Mouse (Mus musculus) CH12.LX (cell line): ENCODE results near the gene 4930524B15Rik. TPM values are rescaled to one million over a fixed set of nuclear protein-coding genes. Genes with fewer than 3 reads are reported as not detected.

Experiments used
- DNase-seq: peaks from one replicate; pipeline ENCODE4 v3.0.0-alpha.2; 2013; ENCODE audit errors: extremely low read depth
- H3K27ac ChIP-seq: 2 replicates; pipeline ENCODE4 v1.5.1; 2012; ENCODE audit warnings: low read depth, mild to moderate bottlenecking, control low read depth, moderate library complexity; ENCODE audit not compliant: insufficient read depth
- H3K27me3 ChIP-seq: replicated peaks from 2 replicates; pipeline ENCODE3; 2012; ENCODE audit warnings: inconsistent platforms
- H3K36me3 ChIP-seq, 2 experiments: replicated peaks in 1 of 2; 2 replicates each; pipeline versions ENCODE3 to v1.6.1; 2012; ENCODE audit warnings: inconsistent platforms in 1 of 2, low read length in 1 of 2, mild to moderate bottlenecking in 1 of 2, mixed read lengths in 1 of 2, moderate library complexity in 1 of 2; ENCODE audit not compliant: control insufficient read depth in 1 of 2, insufficient read depth in 1 of 2
- H3K4me1 ChIP-seq, 2 experiments: 2 replicates each; pipeline ENCODE4 v1.6.1; 2012; ENCODE audit warnings: inconsistent platforms in 1 of 2, moderate library complexity in 1 of 2; ENCODE audit not compliant: insufficient read depth in 2 of 2, control insufficient read depth in 1 of 2
- H3K4me2 ChIP-seq: 2 replicates; pipeline ENCODE4 v1.6.1; 2012; ENCODE audit warnings: low read depth, mild to moderate bottlenecking, control low read depth; ENCODE audit not compliant: poor library complexity, insufficient read depth, severe bottlenecking
- H3K4me3 ChIP-seq, 3 experiments: fragments of 150-350 bp in 1 of 3; sonication (generic) in 1 of 3; replicated peaks in 1 of 3; 2 replicates each; pipeline versions ENCODE3 to v1.5.1; 2011 to 2012; ENCODE audit warnings: low read depth in 2 of 3, low read length in 2 of 3, mild to moderate bottlenecking in 2 of 3, moderate library complexity in 2 of 3, control low read depth in 1 of 3, improper control_type of control experiment in 1 of 3, inconsistent platforms in 1 of 3, mixed read lengths in 1 of 3; ENCODE audit not compliant: poor library complexity in 1 of 3
- H3K79me2 ChIP-seq: replicated peaks from 2 replicates; pipeline ENCODE4 v1.6.1; 2012; ENCODE audit warnings: mild to moderate bottlenecking, moderate library complexity; ENCODE audit not compliant: control insufficient read depth, poor library complexity, insufficient read depth, severe bottlenecking; ENCODE audit errors: extremely low read depth
- H3K9ac ChIP-seq: 2 replicates; pipeline ENCODE4 v1.6.1; 2012; ENCODE audit warnings: low read depth, mild to moderate bottlenecking, control low read depth, moderate library complexity; ENCODE audit not compliant: insufficient read depth
- H3K9me3 ChIP-seq: replicated peaks from 2 replicates; pipeline ENCODE3; 2012; ENCODE audit warnings: low read length, inconsistent platforms, mixed read lengths
- CHD2 ChIP-seq: IDR thresholded peaks from 2 replicates; pipeline ENCODE4 v1.6.1; 2011; ENCODE audit warnings: low read length, improper control_type of control experiment
- E2F4 ChIP-seq: IDR thresholded peaks from 2 replicates; pipeline ENCODE4 v1.6.1; 2011; ENCODE audit warnings: low read depth, low read length, improper control_type of control experiment; ENCODE audit not compliant: insufficient replicate concordance
- EP300 ChIP-seq: IDR thresholded peaks from 2 replicates; pipeline ENCODE4 v1.6.1; 2011; ENCODE audit warnings: low read length, improper control_type of control experiment
- ETS1 ChIP-seq: conservative IDR thresholded peaks from 2 replicates; pipeline ENCODE4 v1.6.1; 2012; ENCODE audit warnings: low read depth, mild to moderate bottlenecking, inconsistent platforms, low read length, improper control_type of control experiment, moderate library complexity
- GABPA ChIP-seq: IDR thresholded peaks from 2 replicates; pipeline ENCODE4 v1.6.1; 2012; ENCODE audit warnings: low read depth, low read length, improper control_type of control experiment, inconsistent platforms; ENCODE audit not compliant: insufficient replicate concordance
- IRF4 ChIP-seq: IDR thresholded peaks from 2 replicates; pipeline ENCODE4 v1.6.1; 2014; ENCODE audit warnings: low read depth, mild to moderate bottlenecking, inconsistent platforms, low read length, improper control_type of control experiment
- JUND ChIP-seq: conservative IDR thresholded peaks from 2 replicates; pipeline ENCODE4 v1.6.1; 2011; ENCODE audit warnings: low read depth, low read length, improper control_type of control experiment
- MAZ ChIP-seq: IDR thresholded peaks from 2 replicates; pipeline ENCODE4 v1.6.1; 2012; ENCODE audit warnings: low read depth, mild to moderate bottlenecking, inconsistent platforms, low read length, improper control_type of control experiment, moderate library complexity
- MEF2A ChIP-seq: IDR thresholded peaks from 2 replicates; pipeline ENCODE4 v1.6.1; 2014; ENCODE audit warnings: low read depth, mild to moderate bottlenecking, inconsistent platforms, low read length, improper control_type of control experiment, borderline replicate concordance
- NRF1 ChIP-seq: IDR thresholded peaks from 2 replicates; pipeline ENCODE4 v1.6.1; 2014; ENCODE audit warnings: low read depth, mild to moderate bottlenecking, inconsistent platforms, low read length, improper control_type of control experiment, moderate library complexity
- PAX5 ChIP-seq: IDR thresholded peaks from 2 replicates; pipeline ENCODE4 v1.6.1; 2012; ENCODE audit warnings: low read length, inconsistent platforms, mixed read lengths
- POLR2AphosphoS2 ChIP-seq: IDR thresholded peaks from 2 replicates; pipeline ENCODE4 v1.6.1; 2011; ENCODE audit warnings: low read depth, low read length, improper control_type of control experiment
- RAD21 ChIP-seq: IDR thresholded peaks from 2 replicates; pipeline ENCODE4 v1.6.1; 2011; ENCODE audit warnings: low read depth, mild to moderate bottlenecking, low read length, improper control_type of control experiment, moderate library complexity
- TBP ChIP-seq: conservative IDR thresholded peaks from 2 replicates; pipeline ENCODE4 v1.6.1; 2011; ENCODE audit warnings: low read depth, low read length, improper control_type of control experiment
- TCF12 ChIP-seq: IDR thresholded peaks from 2 replicates; pipeline ENCODE4 v1.6.1; 2014; ENCODE audit warnings: low read depth, mild to moderate bottlenecking, inconsistent platforms, low read length, improper control_type of control experiment
- ZC3H11A ChIP-seq: IDR thresholded peaks from 2 replicates; pipeline ENCODE4 v1.6.1; 2012; ENCODE audit warnings: low read depth, mild to moderate bottlenecking, inconsistent platforms, low read length, improper control_type of control experiment
- ZMIZ1 ChIP-seq: IDR thresholded peaks from 2 replicates; pipeline ENCODE4 v1.6.1; 2012; ENCODE audit warnings: low read depth, mild to moderate bottlenecking, inconsistent platforms, low read length, improper control_type of control experiment
- ZNF384 ChIP-seq: IDR thresholded peaks from 2 replicates; pipeline ENCODE4 v1.6.1; 2012; ENCODE audit warnings: low read depth, low read length, improper control_type of control experiment, inconsistent platforms
- dilution Hi-C: fragments of 300-500 bp; cut with MboI; formaldehyde crosslinking; loops from 2 replicates; pipeline ENCODE4 v1.14.3; 2020; ENCODE audit warnings: low sequenced_read_pairs; ENCODE audit not compliant: extremely low pct_unique_long_range_greater_than_20kb, extremely low pct_ligation_motif_present
- in situ Hi-C: fragments of 300-500 bp; cut with MboI; formaldehyde crosslinking; loops from 3 replicates; pipeline ENCODE4 v1.14.3; 2019; ENCODE audit warnings: low sequenced_read_pairs, low pct_ligation_motif_present, low pct_unique_long_range_greater_than_20kb, mixed read lengths
- polyA plus RNA-seq: library from polyadenylated mRNA; unstranded; fragments of >175 nt; gene quantifications from 2 replicates; pipeline ENCODE4 v1.2.1, GENCODE M21; 2012; ENCODE audit warnings: low read depth; ENCODE audit not compliant: insufficient read length
- total RNA-seq, 2 experiments: library from RNA; depleted of rRNA; stranded (reverse); fragments of 300-350 nt in 1 of 2; fragments of >200 nt in 1 of 2; gene quantifications; 2 replicates each; pipeline ENCODE4 v1.2.3; 2012 to 2014

Gene 4930524B15Rik
- total and polyA plus RNA-seq, 3 experiments, result not detected

- H3K4me1 ChIP-seq, result peaks cover 6 to 20% of the 10 kb centered on the region in 2 experiments; a peak in 3 of 4 replicates
- no peaks in the 10 kb centered on the region for H3K36me3 ChIP-seq
- H3K27ac ChIP-seq, result no peak overlapping the region
- TF ChIP-seq GABPA (no peak), E2F4 (no peak), IRF4 (no peak), CHD2 (no peak), TCF12 (no peak), PAX5 (no peak), ZNF384 (no peak), POLR2AphosphoS2 (no peak), JUND (no peak), ZMIZ1 (no peak), NRF1 (no peak), TBP (no peak), ETS1 (no peak), EP300 (no peak), MEF2A (no peak), ZC3H11A (no peak), RAD21 (no peak), MAZ (no peak)
- DNase-seq, result no peak
- H3K4me3 ChIP-seq, result no peak overlapping the region
- H3K9ac ChIP-seq, result no peak overlapping the region
- H3K79me2 ChIP-seq, result no peaks in the 10 kb centered on the region
- H3K4me2 ChIP-seq, result no peak overlapping the region
- in situ Hi-C loops (no loop called here), dilution Hi-C loops (no loop called here)
- H3K9me3 ChIP-seq, result no peaks in the 10 kb centered on the region
- H3K27me3 ChIP-seq, result no peaks in the 10 kb centered on the region
Observed at GRCm38 (mm10) chr11:32028605-32029004, 63.2 kb downstream of the 4930524B15Rik start.

Other genes starting within 250 kb of the 4930524B15Rik start
- gene Cpeb4, start 93.4 kb upstream of the 4930524B15Rik start, total RNA-seq (2012; rRNA removed), result 10.6 and 13.8 TPM in 2 replicates
- 20.1 and 21.4 TPM in 2 replicates for gene Cpeb4, start 93.4 kb upstream of the 4930524B15Rik start, total RNA-seq (2014; rRNA removed)
- gene Cpeb4, start 93.4 kb upstream of the 4930524B15Rik start, polyA plus RNA-seq, result 23.5 and 23.9 TPM in 2 replicates
- 1.4 and 2.8 TPM in 2 replicates for gene Nsg2, start 34.9 kb downstream of the 4930524B15Rik start, total RNA-seq (2012; rRNA removed)
- 7.3 and 7.5 TPM in 2 replicates for gene Nsg2, start 34.9 kb downstream of the 4930524B15Rik start, total RNA-seq (2014; rRNA removed)
- 7.4 and 7.6 TPM in 2 replicates for gene Nsg2, start 34.9 kb downstream of the 4930524B15Rik start, polyA plus RNA-seq
- gene Il9r, start 234.7 kb downstream of the 4930524B15Rik start, total RNA-seq (2012; rRNA removed), result 16.8 and 20.0 TPM in 2 replicates
- gene Il9r, start 234.7 kb downstream of the 4930524B15Rik start, total RNA-seq (2014; rRNA removed), result 51.6 and 52.1 TPM in 2 replicates
- gene Il9r, start 234.7 kb downstream of the 4930524B15Rik start, polyA plus RNA-seq, result 45.3 and 47.5 TPM in 2 replicates
- gene Snrnp25, start 239.8 kb downstream of the 4930524B15Rik start, total RNA-seq (2012; rRNA removed), result 113 and 123 TPM in 2 replicates
- 162 and 208 TPM in 2 replicates for gene Snrnp25, start 239.8 kb downstream of the 4930524B15Rik start, total RNA-seq (2014; rRNA removed)
- gene Snrnp25, start 239.8 kb downstream of the 4930524B15Rik start, polyA plus RNA-seq, result 106 and 131 TPM in 2 replicates